Mouse (Mus musculus) erythroblast, adult 5-6 weeks (primary cell): ENCODE data around the gene Gm7347. TPM values are rescaled to one million over a fixed set of nuclear protein-coding genes. Genes with fewer than 3 reads are reported as not detected.
"Not testable (repeated sequence)": the region's sequence is repeated elsewhere in the genome, so short reads cannot be mapped to it uniquely, and the experiment has no call there.

Source experiments
- ATAC-seq: replicated peaks from 2 replicates; pipeline ENCODE4 v1.8.0; 2016; ENCODE audit warnings: moderate number of reproducible peaks, mild to moderate bottlenecking, moderate TSS enrichment, inconsistent platforms; ENCODE audit not compliant: poor library complexity, low FRiP score, severe bottlenecking
- total RNA-seq, 2 experiments: library from RNA; stranded (forward) in 1 of 2; stranded (reverse) in 1 of 2; fragments of 150-400 nt in 1 of 2; fragments of 200-764, 138-1000 nt in 1 of 2; gene quantifications; 2 replicates each; pipeline versions ENCODE4 v1.2.3 to v1.2.4; 2015 to 2017; ENCODE audit warnings: low replicate concordance in 2 of 2

The Gm7347 gene
- total RNA-seq (2015; ENCODE audit: low replicate concordance), result not detected in 2 replicates
- not detected in 2 replicates for total RNA-seq (2017; ENCODE audit: low replicate concordance)

DNA sequence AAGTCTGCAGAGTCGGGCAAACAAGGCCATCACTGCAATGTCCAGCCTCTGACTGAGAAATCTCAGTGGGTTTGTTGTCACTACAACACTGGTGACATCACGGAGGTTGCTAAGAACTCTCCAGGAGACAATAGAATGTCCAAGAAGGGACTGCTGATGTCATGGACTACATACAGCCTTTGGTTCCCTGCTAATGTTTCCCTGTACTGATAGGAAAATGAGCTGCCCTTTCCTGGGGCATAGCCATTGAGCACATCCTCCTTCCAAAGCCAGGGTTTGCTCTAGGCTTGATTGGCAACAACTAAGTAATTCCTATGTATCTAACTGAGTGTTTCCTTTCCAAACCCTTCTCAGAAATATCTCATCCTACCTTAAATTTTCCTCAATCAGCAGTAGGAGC is at the start of gene Gm7347:
Gm7347 (minus strand) TSS at position 101 of the 400 bp plus-strand sequence.
- not testable (repeated sequence) for ATAC-seq

GRCm38 (mm10) chr5:26105262-26105661 is 46.9 kb upstream of the Gm7347 start, which contains the start of gene 5031410I06Rik:
Gene 5031410I06Rik, minus strand, starts transcription at chr5:26105362.
- not testable (repeated sequence) for ATAC-seq

GRCm38 (mm10) chr5:26089191-26089590 is 30.8 kb upstream of the Gm7347 start, which contains the start of gene Gm10471:
Gene Gm10471, minus strand, starts transcription at chr5:26089291.
- not testable (repeated sequence) for ATAC-seq

DNA sequence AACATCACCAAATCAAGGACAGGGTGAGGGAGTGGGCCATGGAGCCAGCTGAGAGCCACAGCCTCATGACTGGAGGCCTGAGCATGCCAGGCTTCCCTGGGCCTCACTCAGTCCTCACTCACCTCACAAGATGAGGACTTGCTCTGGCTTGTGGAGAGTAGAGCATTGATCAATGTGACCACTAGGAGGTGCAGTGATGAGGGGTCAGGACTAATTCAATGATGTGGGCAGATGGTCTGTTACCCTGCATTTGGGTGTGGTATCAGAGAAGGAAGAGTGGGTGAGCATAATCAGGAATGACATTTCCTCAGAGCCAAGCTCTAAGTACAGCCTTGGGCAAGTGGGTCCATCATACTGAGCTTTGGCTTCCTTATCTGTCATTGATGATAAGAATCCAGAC is 20.6 kb upstream of the Gm7347 start:
- ATAC-seq, result not testable (repeated sequence)

GRCm38 (mm10) chr5:26070716-26071115 is 12.3 kb upstream of the Gm7347 start:
- ATAC-seq, result no peak

- not testable (repeated sequence) for ATAC-seq
These were observed 18.9 kb downstream of the Gm7347 start, which contains the start of gene Speer4a for GRCm38 (mm10) chr5:26039458-26039857. Gene Speer4a, minus strand, starts transcription at chr5:26039558.

GRCm38 (mm10) chr5:26022816-26023215 is 35.6 kb downstream of the Gm7347 start, which contains the start of gene Gm5862:
Gene Gm5862, minus strand, starts transcription at chr5:26022916.
- not testable (repeated sequence) for ATAC-seq

GRCm38 (mm10) chr5:26007697-26008096 is 50.7 kb downstream of the Gm7347 start:
- not testable (repeated sequence) for ATAC-seq

DNA sequence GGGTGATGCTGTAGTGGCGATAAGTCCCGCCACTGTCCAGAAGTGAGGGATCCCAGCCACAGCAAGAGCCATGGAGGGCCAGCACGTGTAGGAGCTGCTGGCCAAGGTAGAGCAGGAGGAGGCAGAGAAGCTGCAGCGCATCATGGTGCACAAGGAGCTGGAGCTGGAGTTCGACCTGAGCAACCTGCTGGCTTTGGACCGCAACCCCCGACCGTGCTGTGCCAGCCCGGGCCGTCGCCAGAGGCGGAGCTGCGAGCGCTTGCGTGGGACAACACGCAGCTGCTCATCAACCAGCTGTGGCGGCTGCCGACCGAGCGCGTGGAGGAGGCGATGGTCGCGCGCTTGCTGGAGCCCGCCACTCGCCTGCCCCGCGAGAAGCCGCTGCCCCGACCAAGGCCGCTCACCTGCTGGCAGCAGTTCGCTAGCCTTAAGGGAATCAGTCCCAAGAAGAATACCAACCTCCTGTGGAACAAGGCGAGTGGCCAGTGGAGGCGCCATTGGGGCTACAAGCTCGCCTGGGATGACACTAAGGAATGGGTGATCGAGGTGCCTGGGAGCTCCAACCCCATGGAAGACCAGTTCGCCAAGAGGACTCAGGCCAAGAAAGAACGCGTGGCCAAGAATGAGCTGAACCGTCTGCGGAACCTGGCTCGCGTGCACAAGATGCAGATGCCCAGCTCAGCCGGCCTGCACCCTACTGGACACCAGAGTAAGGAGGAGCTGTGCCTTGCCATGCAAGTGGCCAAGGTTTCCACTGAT is 51.3 kb downstream of the Gm7347 start:
- peak; percentile 55; the same call in 1 of the 2 replicates for ATAC-seq

DNA sequence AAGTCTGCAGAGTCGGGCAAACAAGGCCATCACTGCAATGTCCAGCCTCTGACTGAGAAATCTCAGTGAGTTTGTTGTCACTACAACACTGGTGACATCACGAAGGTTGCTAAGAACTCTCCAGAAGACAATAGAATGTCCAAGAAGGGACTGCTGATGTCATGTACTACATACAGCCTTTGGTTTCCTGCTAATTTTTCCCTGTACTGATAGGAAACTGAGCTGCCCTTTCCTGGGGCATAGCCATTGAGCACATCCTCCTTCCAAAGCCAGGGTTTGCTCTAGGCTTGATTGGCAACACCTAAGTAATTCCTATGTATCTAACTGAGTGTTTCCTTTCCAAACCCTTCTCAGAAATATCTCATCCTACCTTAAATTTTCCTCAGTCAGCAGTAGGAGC is 53.7 kb downstream of the Gm7347 start, which contains the start of gene Gm1979:
Gm1979 (minus strand) TSS at position 101 of the 400 bp plus-strand sequence.
- not testable (repeated sequence) for ATAC-seq

Other genes starting within 250 kb of the Gm7347 start
- not detected in 2 replicates for gene Gm21663, start 116.2 kb downstream of the Gm7347 start, total RNA-seq (2015; ENCODE audit: low replicate concordance)
- not detected in 2 replicates for gene Gm21663, start 116.2 kb downstream of the Gm7347 start, total RNA-seq (2017; ENCODE audit: low replicate concordance)
- gene Gm21671, start 104.2 kb downstream of the Gm7347 start, total RNA-seq (2015; ENCODE audit: low replicate concordance), result not detected in 2 replicates
- not detected in 2 replicates for gene Gm21671, start 104.2 kb downstream of the Gm7347 start, total RNA-seq (2017; ENCODE audit: low replicate concordance)
- gene Gm21680, start 85.9 kb downstream of the Gm7347 start, total RNA-seq (2015; ENCODE audit: low replicate concordance), result not detected in 2 replicates
- gene Gm21680, start 85.9 kb downstream of the Gm7347 start, total RNA-seq (2017; ENCODE audit: low replicate concordance), result not detected in 2 replicates
- not detected in 2 replicates for gene Gm21698, start 69.9 kb downstream of the Gm7347 start, total RNA-seq (2015; ENCODE audit: low replicate concordance)
- not detected in 2 replicates for gene Gm21698, start 69.9 kb downstream of the Gm7347 start, total RNA-seq (2017; ENCODE audit: low replicate concordance)
- gene Gm1979, start 53.8 kb downstream of the Gm7347 start, total RNA-seq (2015; ENCODE audit: low replicate concordance), result not detected in 2 replicates
- gene Gm1979, start 53.8 kb downstream of the Gm7347 start, total RNA-seq (2017; ENCODE audit: low replicate concordance), result not detected in 2 replicates
- not detected in 2 replicates for gene Gm5862, start 35.7 kb downstream of the Gm7347 start, total RNA-seq (2015; ENCODE audit: low replicate concordance)
- gene Gm5862, start 35.7 kb downstream of the Gm7347 start, total RNA-seq (2017; ENCODE audit: low replicate concordance), result not detected in 2 replicates
- not detected in 2 replicates for gene Speer4a, start 19.0 kb downstream of the Gm7347 start, total RNA-seq (2015; ENCODE audit: low replicate concordance)
- not detected in 2 replicates for gene Speer4a, start 19.0 kb downstream of the Gm7347 start, total RNA-seq (2017; ENCODE audit: low replicate concordance)
- not detected in 2 replicates for gene Gm10471, start 30.7 kb upstream of the Gm7347 start, total RNA-seq (2015; ENCODE audit: low replicate concordance)
- not detected in 2 replicates for gene Gm10471, start 30.7 kb upstream of the Gm7347 start, total RNA-seq (2017; ENCODE audit: low replicate concordance)
- not detected in 2 replicates for gene 5031410I06Rik, start 46.8 kb upstream of the Gm7347 start, total RNA-seq (2015; ENCODE audit: low replicate concordance)
- gene 5031410I06Rik, start 46.8 kb upstream of the Gm7347 start, total RNA-seq (2017; ENCODE audit: low replicate concordance), result not detected in 2 replicates
- gene Gm10220, start 62.8 kb upstream of the Gm7347 start, total RNA-seq (2015; ENCODE audit: low replicate concordance), result not detected in 2 replicates
- gene Gm10220, start 62.8 kb upstream of the Gm7347 start, total RNA-seq (2017; ENCODE audit: low replicate concordance), result not detected in 2 replicates
- gene Gm7361, start 199.1 kb upstream of the Gm7347 start, total RNA-seq (2015; ENCODE audit: low replicate concordance), result not detected in 2 replicates
- not detected in 2 replicates for gene Gm7361, start 199.1 kb upstream of the Gm7347 start, total RNA-seq (2017; ENCODE audit: low replicate concordance)